Mouse (Mus musculus) forebrain, embryonic 10.5 days (tissue): Measurements from ENCODE around the gene Smad3. TPM values are rescaled to one million over a fixed set of nuclear protein-coding genes. Genes with fewer than 3 reads are reported as not detected.

ENCODE experiments used
- DNase-seq: peaks from one replicate; pipeline ENCODE4 v3.0.0-alpha.2; 2017; ENCODE audit warnings: low spot score; ENCODE audit errors: extremely low spot score
- H3K27ac ChIP-seq: fragments of 300-500 bp; sonication (generic); 2 replicates; pipeline ENCODE4 v1.5.1; 2016; ENCODE audit warnings: mild to moderate bottlenecking
- H3K27me3 ChIP-seq: fragments of 300-500 bp; sonication (generic); 2 replicates; pipeline ENCODE4 v1.6.1; 2016; ENCODE audit warnings: mild to moderate bottlenecking; ENCODE audit not compliant: poor library complexity, severe bottlenecking
- H3K36me3 ChIP-seq: fragments of 300-500 bp; sonication (generic); replicated peaks from 2 replicates; pipeline ENCODE4 v1.6.1; 2016; ENCODE audit warnings: mild to moderate bottlenecking, moderate library complexity
- H3K4me1 ChIP-seq: fragments of 300-500 bp; sonication (generic); 2 replicates; pipeline ENCODE4 v1.6.1; 2016
- H3K4me3 ChIP-seq: fragments of 300-500 bp; sonication (generic); 2 replicates; pipeline ENCODE4 v1.5.1; 2016; ENCODE audit warnings: mild to moderate bottlenecking, moderate library complexity
- H3K9me3 ChIP-seq: fragments of 300-500 bp; sonication (generic); 2 replicates; pipeline ENCODE4 v1.6.1; 2016; ENCODE audit warnings: mild to moderate bottlenecking, moderate library complexity
- WGBS: fragments of 180-500 bp; shearing (Covaris S2); methylation state at CpG from one replicate; pipeline ENCODE4 v1.1.7; 2016; 5-methylcytosine and 5-hydroxymethylcytosine counted together
- polyA plus RNA-seq: library from polyadenylated mRNA; unstranded; fragments of >200 nt; fragmentation: Nextera tagmentation; extraction: Ambion mirVana; gene quantifications from 2 replicates; pipeline ENCODE4 v1.2.1, GENCODE M21; 2016

The Smad3 gene
- polyA plus RNA-seq, 1 experiment from 2014 or later = 25.5 TPM

DNA sequence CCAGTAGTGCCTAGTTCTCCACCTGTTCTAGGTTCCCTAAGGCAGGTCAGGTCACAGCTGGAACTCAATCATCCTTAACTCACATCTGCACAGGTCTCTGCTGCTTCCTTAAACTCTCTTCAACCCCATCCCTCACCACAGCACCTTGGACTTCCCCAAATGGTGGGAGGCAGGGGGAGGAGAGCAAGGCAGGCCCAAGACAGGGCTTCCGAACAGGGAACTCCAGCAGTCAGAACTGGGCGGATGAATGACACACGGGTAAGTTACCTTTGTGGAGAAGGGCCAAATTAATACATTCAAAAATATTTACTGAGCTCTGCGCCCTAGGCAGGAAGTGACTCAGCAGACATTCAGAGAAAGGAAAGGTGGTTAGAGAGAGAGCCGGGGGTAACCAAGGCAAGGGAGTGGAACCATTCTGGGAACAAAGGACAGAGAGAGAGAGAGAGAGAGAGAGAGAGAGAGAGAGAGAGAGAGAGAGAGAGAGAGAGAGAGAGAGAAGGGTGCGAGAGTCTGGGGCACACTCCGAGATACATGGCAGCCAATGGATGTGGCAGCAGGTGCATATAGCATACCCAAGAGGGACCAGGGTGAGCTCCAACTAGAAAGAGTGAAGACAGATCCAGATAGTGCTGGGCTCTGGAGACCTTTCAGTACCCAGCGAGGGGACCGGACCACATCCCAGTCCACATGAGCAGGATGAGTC, 36.1 kb downstream of the Smad3 start:
- Histone ChIP-seq H3K4me3 (no peak overlapping the region), H3K4me1 (peaks cover 75% of the 10 kb centered on the region), H3K36me3 (peaks cover 57% of the 10 kb centered on the region), H3K27me3 (no peaks in the 10 kb centered on the region), H3K27ac (0 out of 2 replicates have a peak overlapping the region, but pooled peaks have one; percentile 30), H3K9me3 (no peaks in the 10 kb centered on the region)
- DNase-seq = no peak
- WGBS = 91% methylated on average over 9 of the region's 9 CpGs

DNA sequence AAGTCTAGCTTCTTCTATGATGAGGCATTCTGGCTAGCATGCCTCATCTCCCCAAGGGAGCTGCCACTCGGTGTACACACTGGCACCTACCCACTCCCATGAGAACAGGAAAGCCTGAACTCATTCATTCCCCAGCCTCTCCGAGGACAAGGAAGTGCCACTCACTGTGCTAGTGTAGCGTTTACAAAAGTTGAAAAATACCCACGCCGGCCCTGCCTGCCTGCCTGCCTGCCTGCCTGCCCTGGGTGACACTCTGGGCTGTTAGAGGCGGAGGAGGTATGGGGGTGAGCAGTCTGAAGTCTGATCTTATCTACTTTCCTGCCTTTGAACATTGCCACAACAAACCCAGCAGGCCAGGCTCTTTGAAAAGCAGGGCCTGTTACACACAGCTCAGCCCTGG, 37.1 kb downstream of the Smad3 start:
- Histone ChIP-seq H3K4me3 (no peak overlapping the region), H3K9me3 (no peaks in the 10 kb centered on the region), H3K4me1 (peaks cover 77% of the 10 kb centered on the region), H3K27me3 (no peaks in the 10 kb centered on the region), H3K27ac (peak overlapping the region; percentile 25; the same call in 1 of the 2 replicates), H3K36me3 (peaks cover 53% of the 10 kb centered on the region)
- whole genome bisulfite sequencing = 89% methylated on average over 6 of the region's 6 CpGs
- DNase-seq = no peak

DNA sequence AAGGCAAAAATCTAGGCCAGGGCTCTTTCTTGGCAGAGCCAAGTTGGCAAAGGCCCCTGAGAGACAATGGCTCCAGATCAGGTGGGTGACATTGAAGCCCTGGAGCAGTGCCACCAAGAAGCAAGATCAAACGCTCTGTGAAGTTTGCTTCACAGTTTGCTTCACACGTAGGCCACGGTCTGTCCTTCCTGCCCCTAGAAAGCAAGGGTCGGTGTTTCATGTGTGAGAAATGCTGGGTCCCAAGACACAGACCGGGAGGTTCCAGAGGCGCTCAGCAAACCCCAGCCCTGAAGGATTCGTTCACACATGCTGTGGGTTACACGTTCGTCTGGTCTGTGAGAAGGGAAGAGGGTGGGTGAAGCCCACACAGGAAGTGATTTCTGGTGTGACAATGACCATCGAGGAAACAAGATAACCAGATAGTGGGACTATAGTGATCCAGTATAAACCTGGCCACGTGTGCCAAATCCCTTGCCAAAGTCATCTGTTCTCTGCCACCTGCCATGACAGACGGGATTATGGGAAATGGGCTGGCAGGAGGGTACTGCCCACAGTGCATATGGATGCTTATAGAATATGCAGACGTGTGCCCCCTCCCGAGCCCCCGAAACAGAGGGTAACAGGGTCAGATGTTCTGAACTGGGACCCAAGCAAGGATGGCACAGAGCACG, 37.9 kb downstream of the Smad3 start:
- H3K27me3 ChIP-seq = no peaks in the 10 kb centered on the region
- H3K27ac ChIP-seq = no peak overlapping the region
- H3K4me3 ChIP-seq = no peak overlapping the region
- 88% methylated on average over 16 of the region's 16 CpGs for WGBS
- no peaks in the 10 kb centered on the region for H3K9me3 ChIP-seq
- peaks cover 82% of the 10 kb centered on the region for H3K4me1 ChIP-seq
- peaks cover 45% of the 10 kb centered on the region for H3K36me3 ChIP-seq
- no peak for DNase-seq

DNA sequence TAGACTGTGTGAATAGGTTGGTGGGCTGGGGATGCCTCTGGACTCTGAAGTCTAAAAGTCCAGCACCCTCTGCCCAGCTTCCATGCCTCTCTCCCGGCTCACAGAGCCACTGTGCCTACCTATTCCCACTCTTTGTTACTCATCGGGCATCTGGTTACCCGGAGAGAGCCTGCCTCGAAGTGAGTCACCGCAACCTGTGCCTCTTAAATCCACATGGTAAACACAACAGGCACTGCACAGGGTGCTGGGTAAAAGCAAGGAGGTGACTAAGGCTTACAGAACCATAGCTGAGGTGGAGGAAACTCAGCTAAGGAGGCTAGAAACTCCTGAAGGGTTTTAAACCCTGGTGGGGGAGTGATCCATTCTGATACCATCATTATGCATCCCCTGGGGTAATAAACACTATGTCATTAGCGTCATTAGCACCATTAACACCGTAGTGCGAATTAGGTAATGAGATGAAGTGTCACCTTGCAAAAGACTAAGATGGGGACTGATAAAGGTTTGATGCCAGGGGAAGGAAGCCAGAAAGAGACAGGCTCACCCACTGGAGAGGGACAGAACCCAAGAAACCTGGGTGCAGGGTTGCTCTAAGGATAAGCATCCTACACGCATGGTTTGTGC, 38.9 kb downstream of the Smad3 start:
- no peak for DNase-seq
- Histone ChIP-seq H3K4me1 (peaks cover 80% of the 10 kb centered on the region), H3K4me3 (no peak overlapping the region), H3K27me3 (no peaks in the 10 kb centered on the region), H3K27ac (no peak overlapping the region), H3K9me3 (no peaks in the 10 kb centered on the region), H3K36me3 (peaks cover 39% of the 10 kb centered on the region)
- 89% methylated on average over 9 of the region's 9 CpGs for WGBS

- WGBS = 98% methylated on average over 4 of the region's 4 CpGs
- H3K9me3 ChIP-seq = no peaks in the 10 kb centered on the region
- peaks cover 81% of the 10 kb centered on the region for H3K4me1 ChIP-seq
- no peak for DNase-seq
- no peak overlapping the region for H3K27ac ChIP-seq
- H3K27me3 ChIP-seq = no peaks in the 10 kb centered on the region
- H3K36me3 ChIP-seq = peaks cover 37% of the 10 kb centered on the region
- no peak overlapping the region for H3K4me3 ChIP-seq
Measured at GRCm38 (mm10) chr9:63718170-63718569, 39.6 kb downstream of the Smad3 start.

GRCm38 (mm10) chr9:63717474-63718005, 40.3 kb downstream of the Smad3 start:
- no peaks in the 10 kb centered on the region for H3K9me3 ChIP-seq
- H3K27ac ChIP-seq = peak overlapping the region; percentile 35; the same call in 1 of the 2 replicates
- 90% methylated on average over 3 of the region's 3 CpGs for WGBS
- no peaks in the 10 kb centered on the region for H3K27me3 ChIP-seq
- DNase-seq = no peak
- no peak overlapping the region for H3K4me3 ChIP-seq
- peaks cover 80% of the 10 kb centered on the region for H3K4me1 ChIP-seq
- H3K36me3 ChIP-seq = peaks cover 40% of the 10 kb centered on the region

- H3K27me3 ChIP-seq = no peaks in the 10 kb centered on the region
- H3K4me1 ChIP-seq = peaks cover 72% of the 10 kb centered on the region
- 45% methylated on average over 18 of the region's 18 CpGs for WGBS
- peaks cover 45% of the 10 kb centered on the region for H3K36me3 ChIP-seq
- no peak for DNase-seq
- peak overlapping the region; percentile 58 for H3K27ac ChIP-seq
- H3K9me3 ChIP-seq = no peaks in the 10 kb centered on the region
- H3K4me3 ChIP-seq = peak overlapping the region; percentile 12; the same call in 1 of the 2 replicates
Measured at GRCm38 (mm10) chr9:63716150-63717138, 41.4 kb downstream of the Smad3 start.

DNA sequence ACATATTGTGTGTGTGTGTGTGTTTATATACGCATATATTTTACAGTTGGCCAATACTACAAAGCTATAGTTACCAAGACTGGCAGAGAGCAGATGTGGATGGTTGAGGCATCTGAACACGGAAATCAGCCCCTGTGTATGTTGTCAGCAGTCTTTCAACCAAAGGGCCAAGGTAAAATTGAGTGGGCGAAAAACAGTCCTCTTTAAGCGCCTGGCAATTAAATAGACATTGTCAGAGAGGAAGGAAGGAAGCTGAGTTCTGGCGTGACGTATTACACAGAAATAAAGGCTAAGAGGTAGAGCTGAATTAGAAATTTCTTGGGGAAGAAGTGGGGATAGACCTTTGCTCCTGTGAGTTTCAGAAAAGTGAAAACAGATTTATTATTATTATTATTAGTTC, 43.2 kb downstream of the Smad3 start:
- no peak overlapping the region for H3K27ac ChIP-seq
- WGBS = 91% methylated on average over 6 of the region's 6 CpGs
- peaks cover 50% of the 10 kb centered on the region for H3K36me3 ChIP-seq
- H3K4me1 ChIP-seq = peaks cover 57% of the 10 kb centered on the region
- no peak for DNase-seq
- peaks cover 6% of the 10 kb centered on the region; the same call in 1 of the 2 replicates for H3K9me3 ChIP-seq
- H3K27me3 ChIP-seq = no peaks in the 10 kb centered on the region
- no peak overlapping the region for H3K4me3 ChIP-seq

- DNase-seq = no peak
- H3K4me3 ChIP-seq = no peak overlapping the region
- peak overlapping the region; percentile 20; the same call in 1 of the 2 replicates for H3K27ac ChIP-seq
- peaks cover 45% of the 10 kb centered on the region for H3K4me1 ChIP-seq
- peaks cover 55% of the 10 kb centered on the region for H3K36me3 ChIP-seq
- no peaks in the 10 kb centered on the region for H3K27me3 ChIP-seq
- WGBS = 73% methylated on average over 6 of the region's 6 CpGs
- H3K9me3 ChIP-seq = peaks cover 12% of the 10 kb centered on the region
Measured at GRCm38 (mm10) chr9:63712838-63713237, 45.0 kb downstream of the Smad3 start.

GRCm38 (mm10) chr9:63711580-63712230, 46.1 kb downstream of the Smad3 start:
- H3K4me1 ChIP-seq = peaks cover 44% of the 10 kb centered on the region
- H3K4me3 ChIP-seq = no peak overlapping the region
- H3K36me3 ChIP-seq = peaks cover 50% of the 10 kb centered on the region
- H3K27ac ChIP-seq = no peak overlapping the region
- no peak for DNase-seq
- no peaks in the 10 kb centered on the region for H3K27me3 ChIP-seq
- H3K9me3 ChIP-seq = peaks cover 12% of the 10 kb centered on the region
- WGBS = 91% methylated on average over 13 of the region's 13 CpGs

DNA sequence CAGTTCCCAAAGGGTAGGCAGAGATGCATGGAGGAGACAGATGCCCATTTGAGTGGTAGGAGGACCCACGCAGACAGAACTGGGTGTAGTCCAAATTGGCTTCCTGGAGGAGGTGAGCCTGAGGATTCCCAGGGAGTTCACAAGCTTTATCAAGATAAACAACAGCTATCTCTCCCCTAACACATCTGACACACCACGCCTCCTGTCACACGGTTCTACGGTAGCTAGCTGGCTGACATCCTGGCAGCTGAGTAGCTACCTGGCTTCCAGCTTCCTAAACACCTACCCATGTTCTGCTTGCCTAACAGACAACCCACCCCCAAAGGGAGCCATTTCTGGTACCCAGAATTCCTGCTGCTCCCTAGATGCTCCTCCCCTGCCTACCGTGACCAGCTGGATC, 47.9 kb downstream of the Smad3 start:
- 97% methylated on average over 5 of the region's 5 CpGs for WGBS
- Histone ChIP-seq H3K9me3 (peaks cover 12% of the 10 kb centered on the region), H3K4me3 (no peak overlapping the region), H3K27ac (no peak overlapping the region), H3K4me1 (peaks cover 47% of the 10 kb centered on the region), H3K36me3 (peaks cover 54% of the 10 kb centered on the region), H3K27me3 (no peaks in the 10 kb centered on the region)
- no peak for DNase-seq
